Mouse (Mus musculus): ENCODE measurements around the gene Rbl2.

The Rbl2 gene

DNA sequence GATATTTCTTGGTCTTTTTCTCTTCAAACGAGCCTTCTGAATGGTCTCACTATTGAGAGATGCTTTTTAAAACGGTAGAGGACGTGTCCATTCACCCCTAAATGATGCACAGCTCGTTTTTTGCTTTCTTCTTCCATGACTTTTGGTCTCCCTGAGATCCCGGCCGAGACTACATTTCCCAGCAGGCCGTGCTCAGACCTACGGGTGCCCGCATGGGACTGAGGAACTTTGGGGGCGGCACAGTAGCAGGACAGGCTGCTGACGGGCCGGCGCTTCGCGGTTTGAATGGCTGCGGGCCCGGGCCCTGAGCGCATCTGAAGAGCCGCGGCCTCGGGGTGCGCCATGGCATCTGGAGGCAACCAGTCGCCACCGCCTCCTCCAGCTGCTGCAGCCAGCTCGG is at the start of gene Rbl2:
Gene Rbl2 (plus strand): TSS at position 224 of the 400 bp plus-strand sequence.
- CTCF ChIA-PET = interaction anchor here (2.6 kb wide), 1 partner anchor 11 kb away, joined by 7 read pairs; no protein-coding TSS in a partner anchor

DNA sequence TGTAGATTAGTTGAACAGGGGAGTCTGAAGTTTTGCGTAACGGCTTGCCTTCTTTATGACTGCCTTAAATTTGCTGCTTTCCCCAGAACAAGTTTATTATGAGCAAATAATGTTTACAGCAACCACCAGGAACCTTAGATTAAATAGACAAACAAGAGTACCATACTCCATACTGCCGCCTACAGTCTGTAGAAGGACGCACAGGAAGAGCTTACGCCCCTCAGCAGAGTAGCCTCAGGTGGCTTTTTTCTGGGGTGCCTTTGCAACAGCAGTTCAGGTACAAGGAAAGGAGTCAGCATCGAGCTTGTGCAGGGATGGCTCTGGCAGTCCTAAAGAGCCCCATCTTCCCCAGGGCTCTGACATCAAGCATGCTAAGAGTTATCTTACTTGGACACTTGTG is 35.4 kb upstream of the Rbl2 start:
- CTCF ChIA-PET = no interaction called here

DNA sequence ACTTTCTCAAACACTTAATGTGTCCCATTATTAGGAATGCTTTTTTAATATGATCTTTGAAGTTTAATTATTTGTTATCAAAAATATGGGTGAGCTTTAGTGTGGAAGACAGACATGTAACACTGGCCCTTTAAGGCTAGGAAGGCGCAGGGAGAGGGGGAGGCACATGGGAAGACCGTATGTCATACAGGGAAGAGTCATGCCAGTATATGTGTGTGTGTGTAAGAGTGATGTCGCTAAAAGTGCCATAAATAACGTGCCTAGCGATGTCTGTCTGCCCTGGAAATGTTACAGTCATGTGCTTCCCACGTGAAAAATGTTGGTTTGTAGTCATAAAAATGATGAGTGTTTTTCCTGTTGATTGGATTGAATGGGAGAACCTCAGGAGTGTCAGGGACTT is 33.0 kb upstream of the Rbl2 start:
- CTCF ChIA-PET = no interaction called here

DNA sequence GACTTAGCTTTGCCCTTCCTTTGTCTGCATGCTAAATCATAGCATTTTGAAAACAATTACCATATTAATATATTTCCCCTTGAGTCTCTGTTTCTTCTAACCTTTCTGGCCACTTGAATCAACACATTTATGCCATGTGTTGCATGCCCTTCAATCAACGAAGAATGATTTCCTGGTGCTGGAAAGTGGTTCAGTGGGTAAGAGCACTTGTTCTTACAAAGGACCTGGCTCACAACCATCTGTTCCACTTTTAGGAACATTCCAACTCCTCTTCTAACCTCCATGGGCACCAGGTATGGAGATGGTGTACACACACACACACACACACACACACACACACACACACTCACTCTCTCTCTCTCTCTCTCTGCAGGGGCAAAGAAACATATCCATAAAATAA is 31.2 kb upstream of the Rbl2 start:
- CTCF ChIA-PET = no interaction called here

DNA sequence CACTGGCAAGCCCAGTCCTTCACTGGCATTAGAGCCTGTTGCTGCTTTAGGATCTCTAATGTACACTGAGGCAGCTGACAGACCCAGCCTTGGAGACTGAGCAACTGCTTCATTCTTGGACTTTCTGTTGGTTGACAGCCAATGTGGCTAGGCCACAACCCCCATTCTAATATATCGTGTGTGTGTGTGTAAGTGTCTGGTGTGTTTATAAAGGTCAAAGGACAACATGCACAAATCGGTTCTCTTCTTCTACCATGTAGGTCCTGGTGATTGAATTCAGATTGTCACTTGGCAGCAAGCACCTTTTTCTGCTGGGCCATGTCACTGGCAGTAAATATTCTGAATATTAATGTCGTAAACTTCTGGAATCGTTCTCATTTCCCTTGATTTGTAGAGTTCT is 23.5 kb upstream of the Rbl2 start:
- CTCF ChIA-PET = no interaction called here

DNA sequence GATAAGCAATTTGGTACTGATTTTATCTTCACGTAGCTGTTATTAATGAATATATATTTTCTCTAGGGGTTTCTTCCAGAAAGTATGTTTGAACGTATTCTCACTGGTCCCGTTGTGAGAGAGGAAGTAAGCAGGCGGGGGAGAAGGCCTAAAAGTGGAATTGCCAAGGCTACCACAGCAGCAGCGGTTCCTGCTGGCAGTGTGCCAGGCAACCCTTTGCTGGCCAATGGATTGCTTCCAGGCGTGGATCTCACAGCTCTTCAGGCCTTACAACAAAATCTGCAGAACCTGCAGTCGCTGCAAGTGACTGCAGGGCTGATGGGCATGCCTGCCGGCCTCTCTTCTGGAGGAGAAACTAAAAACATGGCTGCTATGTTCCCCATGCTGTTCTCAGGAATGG is 18.8 kb upstream of the Rbl2 start:
- CTCF ChIA-PET = no interaction called here

DNA sequence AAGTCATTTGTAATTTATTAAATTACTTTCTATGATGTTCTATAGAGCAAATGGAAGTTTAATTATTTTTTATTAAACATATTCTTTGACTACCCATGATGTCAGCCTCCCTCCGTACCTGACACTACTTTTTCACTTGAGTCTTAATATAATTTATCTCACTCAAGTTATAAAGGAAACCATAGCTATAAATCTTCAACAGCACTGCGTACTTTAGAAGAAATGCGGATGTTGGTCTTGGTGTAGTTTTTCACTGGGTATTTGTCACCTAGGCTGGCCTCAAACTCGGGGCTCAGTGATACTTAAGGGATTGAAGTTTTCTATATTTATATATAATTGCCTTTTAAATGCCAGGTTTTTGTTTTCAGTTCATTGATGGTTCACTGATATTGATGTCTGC is 15.4 kb upstream of the Rbl2 start:
- CTCF ChIA-PET = interaction anchor here (0.6 kb wide), 1 partner anchor 184 kb away, joined by 6 read pairs; no protein-coding TSS in a partner anchor

DNA sequence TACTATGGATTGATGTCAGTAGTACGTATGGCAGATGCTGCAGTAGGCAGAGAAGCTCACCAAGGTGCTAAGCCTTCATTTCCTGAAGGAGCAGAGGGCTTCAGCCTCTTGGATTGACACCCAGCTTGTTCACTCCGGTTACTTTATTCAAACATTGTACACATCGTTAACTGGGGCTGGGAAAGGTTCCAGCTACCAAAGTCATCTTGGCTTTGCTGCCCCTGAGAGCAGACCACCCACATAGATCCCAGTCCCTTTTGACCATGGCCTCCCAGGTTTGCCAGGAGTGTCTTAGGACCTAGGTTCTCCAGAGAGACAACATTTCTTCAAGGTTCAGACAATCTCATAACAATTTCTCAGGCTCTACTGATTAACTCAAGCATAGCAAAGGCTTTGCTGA is 13.0 kb upstream of the Rbl2 start:
- CTCF ChIA-PET = no interaction called here

DNA sequence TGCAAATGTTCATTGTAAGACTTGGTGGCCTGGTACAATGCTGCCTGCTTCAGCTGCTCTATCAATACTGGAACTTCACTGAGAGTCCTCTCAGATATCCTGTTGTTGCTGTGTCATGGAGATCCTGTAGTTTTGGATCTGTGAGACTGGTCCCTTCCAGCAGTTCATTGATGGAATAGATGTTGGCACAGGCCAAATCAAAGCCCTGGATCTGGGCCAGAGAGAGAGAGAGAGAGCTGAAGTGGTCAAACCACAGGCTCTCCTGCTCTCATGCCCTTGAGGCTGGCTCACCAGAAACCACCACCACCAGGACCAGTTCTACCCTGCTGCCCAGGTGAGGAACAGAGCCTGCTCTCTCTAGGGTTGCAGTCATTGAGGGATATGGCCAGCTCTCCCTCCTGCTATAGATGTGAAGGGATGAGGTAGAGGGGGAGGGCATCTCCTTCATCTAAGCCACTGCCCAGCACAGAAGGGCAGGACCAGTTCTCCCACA is 10.7 kb upstream of the Rbl2 start:
- CTCF ChIA-PET = no interaction called here

DNA sequence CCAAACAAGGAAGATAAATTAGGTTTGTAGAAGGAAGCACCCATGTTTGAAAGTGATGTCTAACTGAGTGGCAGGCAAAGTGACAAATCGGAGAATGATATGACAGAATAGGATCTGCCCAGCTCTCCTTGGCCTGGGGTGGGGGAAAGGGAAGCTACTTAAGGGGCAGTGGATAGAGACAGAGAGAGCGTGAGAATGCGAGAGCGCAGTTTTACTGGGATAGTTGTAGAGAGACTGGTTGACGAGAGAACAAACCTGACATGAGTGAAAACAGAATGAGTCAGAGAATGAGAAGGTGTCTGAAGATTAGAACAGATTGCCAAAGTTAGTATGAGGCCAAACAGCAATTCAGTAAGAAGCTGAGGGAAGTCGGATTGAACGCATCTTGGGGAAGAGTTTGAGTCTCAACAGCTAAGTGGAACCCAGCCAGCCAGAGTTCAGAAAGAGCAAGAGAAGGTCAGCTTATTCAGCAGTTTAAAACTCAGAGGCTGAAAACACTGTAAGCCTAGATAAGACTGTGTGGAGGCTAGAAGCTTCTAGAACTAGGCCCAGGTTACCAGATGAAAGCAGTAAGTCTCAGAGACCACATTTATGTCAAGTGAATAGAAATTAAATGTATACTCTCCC is 9.9 kb upstream of the Rbl2 start:
- CTCF ChIA-PET = no interaction called here

DNA sequence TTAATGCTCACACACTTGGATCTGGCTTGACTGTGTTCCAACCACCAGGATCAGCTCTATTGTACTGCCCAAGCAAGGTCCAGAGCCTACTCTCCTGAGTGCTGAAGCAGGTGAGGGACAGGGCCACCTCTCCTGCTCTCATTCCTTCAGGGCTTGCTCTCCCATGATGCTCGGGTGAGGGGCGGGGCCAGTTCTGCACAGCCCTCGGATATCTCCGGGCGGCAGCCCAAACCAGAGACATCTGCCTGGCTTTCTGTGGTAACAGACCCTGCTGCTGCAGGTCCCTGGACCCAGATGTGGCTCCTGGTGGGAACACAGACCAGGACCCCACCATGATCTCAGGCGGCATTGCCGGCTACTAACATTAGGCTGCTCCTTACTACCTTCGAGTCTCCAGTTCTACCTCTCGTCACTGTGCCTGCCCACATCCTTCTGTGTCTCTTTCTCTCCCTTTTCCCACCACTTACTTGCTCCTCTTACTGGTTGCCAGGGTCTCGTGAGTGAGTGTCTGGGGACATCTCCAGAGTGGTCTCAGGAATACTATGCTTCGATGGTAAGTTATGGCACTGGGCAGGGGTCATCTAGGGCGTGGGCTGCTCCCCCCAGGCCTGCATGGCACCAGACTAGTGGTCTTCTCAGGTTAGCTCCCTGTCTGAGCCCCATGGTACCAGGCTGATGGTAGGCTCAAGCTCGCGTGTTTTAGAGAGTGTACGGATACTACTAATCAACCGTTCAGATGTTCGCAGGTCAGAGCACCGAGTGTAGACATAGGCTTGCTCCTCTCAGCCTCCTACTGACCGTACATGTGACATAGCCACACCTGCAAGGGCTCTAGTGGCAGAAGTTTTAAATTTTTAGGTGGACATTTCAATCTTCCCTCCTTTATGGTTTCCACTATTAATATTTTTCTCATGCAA is 9.0 kb upstream of the Rbl2 start:
- CTCF ChIA-PET = no interaction called here

DNA sequence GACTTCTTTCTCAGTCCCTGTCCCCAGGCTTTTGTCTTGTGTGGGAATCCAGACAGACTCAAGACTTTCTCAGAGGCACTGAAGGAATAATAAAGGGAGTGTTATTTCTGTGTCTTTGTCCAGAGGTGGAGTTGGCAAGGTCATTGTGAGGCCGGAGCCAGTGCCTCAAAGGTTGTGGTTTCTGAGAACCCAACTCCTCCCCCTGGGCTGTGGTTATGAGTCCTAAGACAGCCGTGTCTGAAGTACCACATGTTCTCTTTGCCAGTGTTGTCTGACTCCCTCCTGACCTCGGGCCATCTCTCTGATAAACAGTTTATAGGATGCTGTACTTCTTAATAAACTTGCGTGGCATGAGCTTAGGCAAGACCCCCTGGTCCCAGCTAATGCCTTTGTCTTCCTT is 4.7 kb upstream of the Rbl2 start:
- CTCF ChIA-PET = no interaction called here

DNA sequence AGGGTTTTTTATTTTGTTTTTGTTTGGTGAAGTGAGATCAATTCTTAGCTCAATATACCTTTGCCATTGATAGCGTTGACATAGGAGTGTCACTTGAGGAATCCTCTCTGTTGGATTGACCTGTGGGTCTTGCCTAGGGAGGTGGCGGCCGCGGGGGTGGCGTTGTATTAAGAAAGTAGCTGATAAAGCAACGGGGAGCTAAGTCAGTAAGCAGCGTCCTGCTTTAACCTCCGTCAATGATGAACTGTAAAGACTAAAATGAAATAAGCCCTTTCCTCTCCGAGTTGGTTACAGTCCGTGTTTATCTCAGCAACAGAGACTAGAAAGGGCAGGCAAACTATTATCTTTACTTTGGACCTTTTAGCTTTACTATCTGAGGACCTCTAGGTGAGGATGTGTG is 450 bp upstream of the Rbl2 start:
- CTCF ChIA-PET = interaction anchor here (2.6 kb wide), 1 partner anchor 12 kb away, joined by 7 read pairs; no protein-coding TSS in a partner anchor

DNA sequence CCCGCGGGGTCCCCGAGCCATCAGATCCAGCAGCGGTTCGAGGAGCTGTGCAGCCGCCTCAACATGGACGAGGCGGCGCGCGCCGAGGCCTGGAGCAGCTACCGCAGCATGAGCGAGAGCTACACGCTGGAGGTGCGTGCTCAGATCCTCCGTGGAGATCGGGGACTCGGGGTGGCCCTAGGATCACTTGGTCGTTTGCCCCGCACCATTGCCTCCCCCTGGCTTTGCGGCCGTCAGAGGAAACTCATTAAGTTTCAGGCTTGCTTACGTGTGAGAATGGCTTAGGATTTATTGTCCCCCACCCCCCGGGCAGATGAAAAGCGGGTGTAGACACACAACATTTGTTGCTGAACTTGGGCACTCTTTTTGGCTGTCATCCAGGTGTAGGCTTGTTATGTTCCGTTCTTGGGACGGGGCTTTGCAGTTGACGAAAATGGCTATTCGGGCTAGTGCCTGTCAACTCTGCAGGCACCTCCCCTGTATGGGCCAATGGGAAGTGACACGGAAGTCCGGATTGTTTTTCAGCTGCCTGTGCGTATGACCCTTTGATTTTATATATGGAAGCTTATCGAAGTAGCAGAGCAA is 510 bp downstream of the Rbl2 start:
- CTCF ChIA-PET = interaction anchor here (0.6 to 2.6 kb wide), 2 partner anchors 11 to 1808 kb away, joined by 3 to 7 read pairs; no protein-coding TSS in a partner anchor

DNA sequence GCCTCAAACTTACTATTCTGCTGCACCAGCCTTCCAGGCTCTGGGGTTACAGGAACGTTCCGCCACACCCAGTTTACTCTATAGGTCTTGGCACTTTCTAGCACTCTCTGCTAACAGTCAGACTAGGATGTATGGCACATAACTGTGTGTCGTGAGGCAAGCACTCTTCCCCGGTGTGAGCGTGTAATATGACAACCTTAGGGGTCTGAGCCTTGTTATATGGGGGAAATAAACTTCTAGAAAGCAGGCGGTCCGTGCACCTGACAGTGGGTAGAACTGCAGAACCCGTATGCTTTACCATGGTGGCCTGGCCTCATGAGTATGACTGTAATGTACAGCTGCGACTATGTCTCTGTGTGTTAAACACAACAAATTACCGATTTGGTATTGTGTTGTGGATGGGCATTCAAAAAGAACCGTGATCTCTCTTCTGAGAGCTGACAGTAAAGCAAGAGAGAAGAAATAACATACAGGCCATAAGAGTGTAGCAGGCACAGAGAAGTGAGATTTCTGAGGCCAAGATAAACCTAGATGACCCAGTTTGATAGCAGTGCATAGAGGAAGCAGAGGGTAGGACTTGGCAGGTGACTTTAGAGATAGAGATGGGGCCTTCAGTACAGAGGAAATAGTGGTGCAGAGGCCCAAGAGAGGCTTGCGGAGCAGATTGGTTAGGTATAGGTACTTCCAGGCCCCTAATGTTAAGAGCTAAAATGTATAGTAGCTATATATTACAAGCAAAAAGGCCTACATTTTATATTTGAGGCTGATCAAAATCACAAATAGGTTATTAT is 7.4 kb downstream of the Rbl2 start:
- CTCF ChIA-PET = no interaction called here

DNA sequence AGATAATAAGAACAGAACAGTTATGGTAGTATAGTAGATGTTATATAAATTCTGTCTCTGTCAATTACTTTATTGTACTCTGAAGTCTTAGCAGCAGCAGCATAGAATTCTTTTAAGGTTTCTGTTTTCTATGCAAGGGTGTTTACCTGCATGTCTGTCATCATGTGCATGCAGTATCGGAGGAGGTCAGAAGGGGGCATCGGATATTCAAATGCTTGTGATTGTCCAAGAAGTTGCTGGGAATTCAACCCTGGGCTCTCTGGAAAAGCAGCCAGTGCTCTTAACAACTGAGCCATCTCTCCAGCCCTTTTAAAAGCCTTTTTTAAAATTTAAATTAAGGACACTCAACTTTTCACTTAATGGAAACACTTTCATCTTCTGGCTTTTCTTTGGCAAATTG is 9.8 kb downstream of the Rbl2 start:
- CTCF ChIA-PET = no interaction called here

DNA sequence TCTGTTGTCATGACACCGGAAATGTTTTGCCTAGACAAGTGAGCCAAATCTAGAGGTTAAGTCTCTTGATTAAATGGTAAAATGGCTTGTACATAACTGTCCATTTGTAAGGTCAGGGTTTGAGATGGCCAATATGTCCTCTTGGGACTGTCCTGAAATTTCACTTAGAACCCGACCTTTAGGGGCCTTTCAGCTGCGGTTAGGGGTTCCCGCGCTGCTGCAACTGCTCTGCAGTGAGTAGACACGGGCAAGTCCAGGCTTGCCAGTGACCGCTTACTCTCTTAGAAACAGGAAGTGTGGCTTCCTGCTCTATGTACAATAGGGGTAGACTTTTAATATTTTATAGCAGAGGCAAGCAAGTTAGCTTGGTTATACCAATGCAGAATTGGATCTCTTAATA is 12.1 kb downstream of the Rbl2 start:
- CTCF ChIA-PET = interaction anchor here (2.2 kb wide), 1 partner anchor 12 kb away, joined by 7 read pairs; the partner anchor contains the start of gene Rbl2

DNA sequence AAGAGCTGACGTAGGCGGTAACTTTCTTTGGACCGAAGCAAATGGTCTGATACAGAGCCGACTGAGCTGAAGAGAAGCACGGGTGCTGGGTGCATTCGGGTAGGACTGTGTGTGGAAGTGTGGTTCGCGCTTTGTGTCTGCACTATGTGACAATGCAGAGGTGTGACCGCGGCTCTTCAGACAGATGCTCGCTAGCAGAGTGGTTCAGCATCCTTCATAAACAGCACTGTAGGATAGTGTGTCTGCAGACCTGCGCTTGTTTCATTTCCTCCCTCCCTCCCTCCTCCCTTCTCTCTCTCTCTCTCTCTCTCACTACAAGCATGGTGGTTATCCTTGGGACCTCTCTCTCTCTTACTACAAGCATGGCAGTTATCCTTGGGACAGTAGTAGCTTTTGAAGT is 12.6 kb downstream of the Rbl2 start:
- CTCF ChIA-PET = interaction anchor here (0.7 to 2.2 kb wide), 2 partner anchors 12 to 48 kb away, joined by 7 to 9 read pairs; partner anchors contain the start of gene Rbl2

DNA sequence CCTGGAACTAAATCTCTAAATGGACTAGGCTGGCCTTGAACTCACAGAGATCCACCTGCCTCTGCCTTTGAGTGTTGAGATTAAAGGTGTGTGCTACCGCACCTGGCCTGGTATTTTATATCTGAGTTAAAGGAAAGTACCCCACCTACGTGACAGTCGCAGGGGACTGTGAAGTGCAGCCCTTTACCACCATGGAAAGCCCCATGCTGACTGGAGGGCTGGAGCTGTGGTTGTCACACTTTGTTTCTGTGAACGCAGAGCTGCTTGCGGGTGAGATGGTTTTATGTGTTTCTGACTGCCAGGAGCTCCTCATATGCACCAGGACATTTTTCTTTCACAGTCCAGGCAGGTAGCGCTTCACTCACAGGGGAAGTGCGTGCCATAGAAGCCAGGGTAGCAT is 18.6 kb downstream of the Rbl2 start:
- CTCF ChIA-PET = no interaction called here

DNA sequence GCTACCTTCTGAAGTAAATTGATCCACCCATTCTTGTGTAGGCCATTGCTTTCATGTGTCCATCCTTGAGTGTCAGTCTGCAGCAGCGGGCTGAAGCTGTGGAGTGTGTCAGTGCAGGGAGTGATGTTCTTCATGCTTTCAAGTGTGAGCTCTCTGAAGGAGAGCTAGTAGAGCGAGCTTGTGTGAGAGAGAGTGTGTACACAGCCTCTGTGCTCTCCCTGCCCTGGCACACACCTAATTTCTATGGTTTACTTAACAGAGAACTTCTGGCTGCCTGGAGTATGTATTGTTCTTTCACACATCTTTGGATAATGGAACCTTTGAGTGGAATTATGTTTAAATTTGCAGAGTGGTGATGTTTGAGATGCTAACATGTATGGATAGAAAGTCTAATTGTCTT is 19.7 kb downstream of the Rbl2 start:
- CTCF ChIA-PET = no interaction called here

DNA sequence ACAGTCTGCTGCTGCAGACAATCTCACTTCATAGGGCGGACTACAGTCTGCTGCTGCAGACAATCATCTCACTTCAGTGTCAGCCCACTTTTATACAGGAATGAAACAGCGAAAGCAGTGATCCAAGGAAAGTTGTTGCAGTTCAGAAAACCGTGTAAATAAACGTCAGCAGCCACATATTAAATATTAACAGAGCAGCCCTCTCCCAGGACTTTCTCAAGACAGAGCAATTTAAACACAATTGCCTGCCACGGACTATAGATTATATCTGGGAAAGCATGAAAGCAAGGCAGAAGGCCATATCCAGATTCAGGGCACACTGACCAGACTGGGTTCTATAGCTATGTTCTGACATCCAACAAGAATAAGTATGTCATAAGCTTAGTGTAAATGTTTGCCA is 24.3 kb downstream of the Rbl2 start:
- CTCF ChIA-PET = no interaction called here

DNA sequence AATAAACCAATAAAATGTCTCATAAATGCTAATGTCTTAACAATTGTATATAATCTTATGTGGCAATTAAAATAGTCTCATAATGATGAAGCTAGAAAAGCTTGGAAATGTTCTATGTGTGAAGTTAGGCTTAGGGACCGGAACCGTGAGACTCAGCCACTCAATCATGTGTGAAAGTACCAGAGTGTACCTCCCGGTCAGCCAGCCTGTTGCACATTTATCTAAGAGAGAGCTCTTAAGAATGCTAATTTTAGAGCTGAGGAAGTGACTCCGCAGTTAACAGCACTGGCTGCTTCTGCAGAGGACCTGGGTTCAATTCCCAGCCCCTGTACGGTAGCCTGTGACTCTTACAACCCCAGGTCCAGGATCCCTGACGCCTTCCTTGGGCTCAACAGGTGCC is 28.2 kb downstream of the Rbl2 start:
- CTCF ChIA-PET = no interaction called here
